Mouse (Mus musculus) kidney, embryonic 15.5 days (tissue): ENCODE measurements around the gene Cfap73. TPM values are rescaled to one million over a fixed set of nuclear protein-coding genes. Genes with fewer than 3 reads are reported as not detected.

Source experiments
- ATAC-seq: fragments of 200-750 bp; cut with Nextera tagmentation; replicated peaks from 2 replicates; pipeline ENCODE4 v1.8.0; 2017; ENCODE audit warnings: moderate TSS enrichment; ENCODE audit not compliant: low FRiP score
- H3K27ac ChIP-seq: fragments of 300-500 bp; sonication (generic); 2 replicates; pipeline ENCODE4 v1.5.1; 2015; ENCODE audit warnings: mild to moderate bottlenecking, inconsistent platforms
- H3K27me3 ChIP-seq: fragments of 300-500 bp; sonication (generic); 2 replicates; pipeline ENCODE4 v1.6.1; 2015; ENCODE audit warnings: inconsistent platforms
- H3K36me3 ChIP-seq: fragments of 300-500 bp; sonication (generic); 2 replicates; pipeline ENCODE4 v1.6.1; 2015; ENCODE audit warnings: inconsistent platforms
- H3K4me1 ChIP-seq: fragments of 300-500 bp; sonication (generic); 2 replicates; pipeline ENCODE4 v1.6.1; 2015; ENCODE audit warnings: inconsistent platforms
- H3K4me2 ChIP-seq: fragments of 300-500 bp; sonication (generic); 2 replicates; pipeline ENCODE4 v1.6.1; 2015; ENCODE audit warnings: moderate library complexity, mild to moderate bottlenecking, inconsistent platforms
- H3K4me3 ChIP-seq: fragments of 300-500 bp; sonication (generic); replicated peaks from 2 replicates; pipeline ENCODE4 v1.5.1; 2015; ENCODE audit warnings: mild to moderate bottlenecking, inconsistent platforms
- H3K9ac ChIP-seq: fragments of 300-500 bp; sonication (generic); 2 replicates; pipeline ENCODE4 v1.6.1; 2015; ENCODE audit warnings: mild to moderate bottlenecking, inconsistent platforms
- H3K9me3 ChIP-seq: fragments of 300-500 bp; sonication (generic); replicated peaks from 2 replicates; pipeline ENCODE4 v1.6.1; 2016; ENCODE audit warnings: inconsistent platforms
- whole genome bisulfite sequencing: fragments of 180-500 bp; shearing (Covaris S2); methylation state at CpG from one replicate; pipeline ENCODE4 v1.1.7; 2015; ENCODE audit warnings: mixed read lengths; 5-methylcytosine and 5-hydroxymethylcytosine counted together
- polyA plus RNA-seq: library from polyadenylated mRNA; unstranded; fragments of >200 nt; fragmentation: Nextera tagmentation; extraction: Ambion mirVana; gene quantifications from 2 replicates; pipeline ENCODE4 v1.2.1, GENCODE M21; 2015

Cfap73 gene
- polyA plus RNA-seq, 1 experiment from 2014 or later: not detected

DNA sequence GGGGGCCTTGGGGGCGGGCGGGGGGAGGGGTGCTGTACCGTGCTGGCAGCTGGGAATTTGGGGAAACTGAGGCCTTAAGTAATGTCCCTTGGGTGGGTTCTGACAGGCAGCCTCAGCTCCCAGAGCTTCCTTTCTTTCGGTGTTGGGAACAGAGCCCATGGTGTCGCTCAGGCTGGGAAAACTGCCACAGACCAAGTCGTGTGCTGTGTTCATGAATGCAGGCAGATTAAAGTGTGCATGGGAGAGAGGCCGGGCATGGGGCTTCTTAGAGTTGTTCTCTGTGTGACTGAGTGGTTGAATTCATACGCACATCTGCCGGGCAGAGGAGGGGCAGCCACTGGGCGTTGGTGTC is 12.2 kb downstream of the Cfap73 start:
- Histone ChIP-seq H3K36me3 (peaks cover 100% of the 10 kb centered on the region), H3K4me3 (no peak overlapping the region), H3K27me3 (no peaks in the 10 kb centered on the region), H3K27ac (no peak overlapping the region), H3K4me2 (no peak overlapping the region), H3K4me1 (peaks cover 15% of the 10 kb centered on the region), H3K9me3 (no peaks in the 10 kb centered on the region), H3K9ac (no peak overlapping the region)
- 89% methylated on average over 10 of the region's 10 CpGs for WGBS
- ATAC-seq: no peak

DNA sequence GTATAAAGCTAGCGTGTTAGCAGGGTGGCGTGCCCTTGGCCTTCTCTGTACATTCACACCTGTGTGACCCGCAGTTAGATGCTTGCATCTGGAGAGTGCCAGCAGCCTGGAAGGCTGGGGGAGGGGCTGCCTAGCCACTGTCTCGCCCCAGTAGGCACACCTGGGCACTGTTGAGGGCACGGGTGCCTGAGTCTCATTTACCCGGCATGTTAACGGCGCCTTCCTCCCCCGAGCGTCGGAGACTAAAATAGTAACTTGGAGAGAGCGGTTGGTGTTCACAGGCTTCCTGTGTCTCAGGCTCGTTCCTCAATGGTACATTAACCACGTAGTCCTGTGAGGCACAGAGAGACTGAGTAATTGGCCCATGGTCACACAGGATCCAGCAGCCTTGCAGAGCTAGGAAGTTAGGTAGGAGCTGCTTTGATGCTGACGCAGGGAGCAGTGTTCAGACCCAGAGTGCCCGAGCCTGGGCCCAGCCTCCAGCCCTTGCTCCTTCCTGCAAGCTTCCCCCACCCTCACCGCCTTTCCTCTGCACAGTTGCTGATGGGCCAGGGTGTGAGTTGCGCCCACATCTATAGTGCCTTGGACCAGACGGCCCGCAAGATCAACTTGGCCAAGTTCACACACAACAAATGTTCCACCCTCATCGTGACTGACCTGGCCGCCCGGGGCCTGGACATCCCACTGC is 12.8 kb downstream of the Cfap73 start:
- no peaks in the 10 kb centered on the region for H3K27me3 ChIP-seq
- ATAC-seq: peak; percentile 17; the same call in 1 of the 2 replicates
- peak overlapping the region; percentile 39; the same call in 1 of the 2 replicates for H3K27ac ChIP-seq
- no peaks in the 10 kb centered on the region for H3K9me3 ChIP-seq
- H3K4me2 ChIP-seq: no peak overlapping the region
- peaks cover 13% of the 10 kb centered on the region for H3K4me1 ChIP-seq
- WGBS: 76% methylated on average over 23 of the region's 23 CpGs
- H3K9ac ChIP-seq: no peak overlapping the region
- peaks cover 100% of the 10 kb centered on the region for H3K36me3 ChIP-seq
- H3K4me3 ChIP-seq: no peak overlapping the region

- 66% methylated on average over 18 of the region's 18 CpGs for WGBS
- Histone ChIP-seq H3K4me1 (peaks cover 13% of the 10 kb centered on the region), H3K9ac (no peak overlapping the region), H3K4me3 (no peak overlapping the region), H3K27ac (peak overlapping the region; percentile 39; the same call in 1 of the 2 replicates), H3K4me2 (no peak overlapping the region), H3K27me3 (no peaks in the 10 kb centered on the region), H3K9me3 (no peaks in the 10 kb centered on the region), H3K36me3 (peaks cover 100% of the 10 kb centered on the region)
- ATAC-seq: peak; percentile 30; the same call in 1 of the 2 replicates
Measured at GRCm38 (mm10) chr5:120620375-120621077, 13.5 kb downstream of the Cfap73 start.

DNA sequence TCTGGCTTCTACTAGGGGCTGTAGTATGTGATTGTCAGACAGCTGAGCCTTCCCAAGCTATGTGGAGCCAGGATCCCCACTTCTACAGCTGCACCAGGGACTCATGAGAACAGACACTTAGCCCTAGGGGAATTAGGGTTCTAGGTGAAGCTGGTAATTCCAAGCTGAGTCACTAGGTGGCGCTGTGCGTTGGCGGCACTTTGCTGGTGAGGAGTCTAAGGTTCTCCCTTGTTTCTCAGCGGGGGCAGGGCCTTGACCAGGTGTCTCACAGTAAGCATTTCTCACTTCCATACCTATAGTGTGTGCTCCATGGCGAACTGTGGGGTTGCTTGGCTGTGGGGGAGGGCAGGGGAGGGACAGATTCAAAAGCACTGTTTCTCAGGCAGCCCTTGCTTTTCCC is 14.8 kb downstream of the Cfap73 start:
- H3K9me3 ChIP-seq: no peaks in the 10 kb centered on the region
- WGBS: 18% methylated on average over 5 of the region's 5 CpGs
- no peak overlapping the region for H3K4me3 ChIP-seq
- ATAC-seq: no peak
- peaks cover 21% of the 10 kb centered on the region for H3K4me1 ChIP-seq
- peaks cover 93% of the 10 kb centered on the region for H3K36me3 ChIP-seq
- no peak overlapping the region for H3K4me2 ChIP-seq
- H3K27ac ChIP-seq: no peak overlapping the region
- H3K27me3 ChIP-seq: no peaks in the 10 kb centered on the region
- no peak overlapping the region for H3K9ac ChIP-seq

GRCm38 (mm10) chr5:120618778-120619177 is 15.3 kb downstream of the Cfap73 start:
- no peak overlapping the region for H3K27ac ChIP-seq
- ATAC-seq: no peak
- H3K4me1 ChIP-seq: peaks cover 25% of the 10 kb centered on the region

GRCm38 (mm10) chr5:120615903-120616302 is 18.1 kb downstream of the Cfap73 start:
- H3K27ac ChIP-seq: no peak overlapping the region
- H3K4me1 ChIP-seq: peaks cover 28% of the 10 kb centered on the region
- no peak overlapping the region for H3K9ac ChIP-seq
- no peaks in the 10 kb centered on the region for H3K27me3 ChIP-seq
- no peak overlapping the region for H3K4me2 ChIP-seq
- H3K36me3 ChIP-seq: peaks cover 60% of the 10 kb centered on the region
- no peak for ATAC-seq
- H3K9me3 ChIP-seq: no peaks in the 10 kb centered on the region
- H3K4me3 ChIP-seq: no peak overlapping the region
- WGBS: 99% methylated on average over 4 of the region's 4 CpGs

More at GRCm38 (mm10) chr5:120618778-120619177, 15.3 kb downstream of the Cfap73 start:
- Histone ChIP-seq H3K9me3 (no peaks in the 10 kb centered on the region), H3K4me2 (no peak overlapping the region), H3K27me3 (no peaks in the 10 kb centered on the region), H3K4me3 (no peak overlapping the region), H3K9ac (no peak overlapping the region), H3K36me3 (peaks cover 88% of the 10 kb centered on the region)
- 86% methylated on average over 12 of the region's 12 CpGs for WGBS

GRCm38 (mm10) chr5:120612822-120613604 is 21.0 kb downstream of the Cfap73 start:
- peak overlapping the region; percentile 91 for H3K27ac ChIP-seq
- H3K27me3 ChIP-seq: no peaks in the 10 kb centered on the region
- peaks cover 42% of the 10 kb centered on the region for H3K36me3 ChIP-seq
- H3K4me3 ChIP-seq: peak overlapping the region; percentile 63
- H3K4me2 ChIP-seq: peak overlapping the region; percentile 86
- peak; percentile 93 for ATAC-seq
- peak overlapping the region; percentile 59 for H3K9ac ChIP-seq
- WGBS: under 1% methylated on average over 69 of the region's 69 CpGs
- peaks cover 28% of the 10 kb centered on the region for H3K4me1 ChIP-seq
- H3K9me3 ChIP-seq: no peaks in the 10 kb centered on the region

DNA sequence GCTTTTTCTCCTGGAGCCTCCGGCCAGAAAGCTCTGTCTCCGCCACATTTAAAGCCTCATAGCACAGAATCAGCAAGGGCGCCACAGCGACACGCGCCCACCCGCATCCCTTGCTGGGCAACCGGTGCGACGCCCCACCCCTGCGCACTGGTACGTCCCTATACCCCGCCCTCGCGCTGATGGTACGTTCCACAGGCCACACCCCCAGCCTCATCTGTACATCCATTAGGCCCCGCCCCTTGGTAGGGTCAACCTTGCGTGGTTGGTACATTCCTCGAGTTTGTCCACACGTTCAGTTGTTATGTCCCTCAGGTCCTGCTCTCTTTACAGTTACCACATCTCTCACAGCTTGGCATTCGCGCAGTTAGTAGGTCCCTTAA is 21.6 kb downstream of the Cfap73 start, which contains the start of the genes Rita1 and Ddx54:
Rita1 (minus strand) TSS at position 148 of the 380 bp plus-strand sequence.
Ddx54 (plus strand) TSS at position 298 of the 380 bp plus-strand sequence.
- H3K27ac ChIP-seq: peak within 1 kb of the TSS; percentile 91
- peak; percentile 89 for ATAC-seq
- peak within 1 kb of the TSS; percentile 59 for H3K9ac ChIP-seq
- H3K4me1 ChIP-seq: peaks cover 28% of the 10 kb centered on the region
- H3K36me3 ChIP-seq: peaks cover 38% of the 10 kb centered on the region
- peak within 1 kb of the TSS; percentile 86 for H3K4me2 ChIP-seq
- WGBS: under 1% methylated on average over 22 of the region's 22 CpGs
- H3K4me3 ChIP-seq: peak within 1 kb of the TSS; percentile 63
- H3K9me3 ChIP-seq: no peaks in the 10 kb centered on the region
- no peaks in the 10 kb centered on the region for H3K27me3 ChIP-seq

DNA sequence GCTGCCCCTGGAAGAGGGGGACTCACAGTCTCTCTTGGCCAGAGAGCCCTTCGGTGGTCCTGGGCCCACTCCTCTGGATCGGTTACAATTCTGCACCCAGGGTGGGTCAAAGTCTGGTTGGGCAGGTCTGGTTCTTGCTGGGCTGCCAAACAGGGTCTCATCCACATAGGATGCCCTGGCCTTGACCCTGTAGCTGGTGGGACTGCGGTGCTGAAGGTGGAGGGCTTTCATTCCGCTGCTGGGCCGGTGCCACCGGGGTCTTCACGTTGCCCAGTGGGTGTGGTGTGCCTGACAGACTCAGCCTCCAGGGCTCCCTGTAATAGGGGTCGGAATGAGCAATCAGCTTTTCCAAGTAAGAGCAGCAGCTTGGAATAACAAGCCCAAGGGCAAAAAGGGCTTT is 22.6 kb downstream of the Cfap73 start:
- 50% methylated on average over 8 of the region's 8 CpGs for WGBS
- Histone ChIP-seq H3K9ac (peak overlapping the region; percentile 59), H3K27me3 (no peaks in the 10 kb centered on the region), H3K36me3 (peaks cover 28% of the 10 kb centered on the region), H3K4me3 (peak overlapping the region; percentile 63), H3K4me1 (peaks cover 28% of the 10 kb centered on the region), H3K4me2 (peak overlapping the region; percentile 86), H3K27ac (no peak overlapping the region), H3K9me3 (no peaks in the 10 kb centered on the region)
- no peak for ATAC-seq

DNA sequence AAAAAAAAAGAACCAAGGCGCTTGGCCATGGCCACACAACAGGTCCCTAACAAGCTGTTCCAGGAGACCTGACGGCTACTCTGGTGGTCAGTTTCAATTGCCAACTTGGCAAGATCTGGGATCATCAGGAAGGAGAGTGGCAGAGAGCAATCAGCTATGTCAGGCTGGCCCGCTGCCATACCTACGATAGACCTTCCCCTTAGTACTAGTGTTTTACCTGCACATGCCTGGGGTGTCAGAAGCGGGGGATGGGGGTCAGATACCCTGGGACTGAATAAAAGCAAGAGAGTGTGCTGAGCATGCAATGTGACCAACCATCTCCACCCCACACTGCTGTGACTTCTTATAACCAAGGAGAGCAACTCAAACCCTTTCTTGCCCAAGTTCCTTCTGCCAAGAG is 23.1 kb downstream of the Cfap73 start:
- WGBS: 92% methylated on average over 5 of the region's 5 CpGs
- peaks cover 23% of the 10 kb centered on the region for H3K36me3 ChIP-seq
- peaks cover 28% of the 10 kb centered on the region for H3K4me1 ChIP-seq
- no peak overlapping the region for H3K27ac ChIP-seq
- peak overlapping the region; percentile 59; the same call in 1 of the 2 replicates for H3K9ac ChIP-seq
- 0 out of 2 replicates have a peak overlapping the region, but pooled peaks have one; percentile 63 for H3K4me3 ChIP-seq
- H3K4me2 ChIP-seq: peak overlapping the region; percentile 86
- H3K9me3 ChIP-seq: no peaks in the 10 kb centered on the region
- ATAC-seq: no peak
- no peaks in the 10 kb centered on the region for H3K27me3 ChIP-seq

GRCm38 (mm10) chr5:120609246-120609775 is 24.7 kb downstream of the Cfap73 start:
- Histone ChIP-seq H3K4me3 (no peak overlapping the region), H3K27ac (no peak overlapping the region), H3K27me3 (no peaks in the 10 kb centered on the region), H3K36me3 (peaks cover 13% of the 10 kb centered on the region), H3K4me2 (no peak overlapping the region), H3K4me1 (peaks cover 28% of the 10 kb centered on the region), H3K9me3 (no peaks in the 10 kb centered on the region), H3K9ac (no peak overlapping the region)
- ATAC-seq: no peak
- 84% methylated on average over 16 of the region's 16 CpGs for WGBS
